Mouse (Mus musculus) liver, adult 2 months (tissue): ENCODE results near the gene Atp2c1.

ENCODE experiments used
- CTCF ChIP-seq: fragments of 200-500 bp; IDR thresholded peaks from 2 replicates; pipeline ENCODE4 v1.5.1; 2011; ENCODE audit warnings: low read depth, low read length, control low read depth
- POLR2A ChIP-seq: fragments of 200-500 bp; IDR thresholded peaks from 2 replicates; pipeline ENCODE4 v1.6.1; 2011; ENCODE audit warnings: low read length, control low read depth; ENCODE audit not compliant: insufficient read depth; ENCODE audit errors: extremely low read depth

GRCm38 (mm10) chr9:105523038-105523437 lies 4.1 kb downstream of the Atp2c1 start:
- no peak for TF ChIP-seq CTCF
- no peak for TF ChIP-seq POLR2A
